Mouse (Mus musculus) lung, postnatal 0 days (tissue): ENCODE measurements around the gene Il11.

Experiments
- CTCF ChIP-seq: IDR thresholded peaks from 2 replicates; pipeline ENCODE4 v1.5.1; 2016; ENCODE audit warnings: antibody characterized with exemption, mild to moderate bottlenecking
- EP300 ChIP-seq: IDR thresholded peaks from 2 replicates; pipeline ENCODE4 v1.6.1; 2016; ENCODE audit warnings: antibody characterized with exemption, mild to moderate bottlenecking, control low read depth

DNA sequence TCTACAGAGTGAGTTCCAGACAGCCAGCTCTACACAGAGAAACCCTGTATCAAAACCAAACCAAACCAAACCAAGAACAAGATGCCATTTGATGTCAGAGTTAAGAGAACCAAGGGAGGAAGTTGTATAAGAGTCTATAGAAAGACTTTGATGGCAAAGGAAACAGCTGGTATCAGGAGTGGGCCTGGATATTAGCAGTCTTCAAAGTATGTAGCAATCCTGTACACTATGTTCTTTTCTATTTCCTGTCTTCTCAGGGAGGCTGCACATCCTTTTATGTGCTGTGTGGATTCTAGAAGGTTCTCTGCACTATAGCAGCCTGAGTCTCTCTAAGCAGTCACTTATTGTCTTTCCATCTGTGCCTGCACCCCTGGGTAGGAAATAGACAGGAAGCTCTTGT, 33.9 kb upstream of the Il11 start:
- TF ChIP-seq CTCF: no peak
- peak; percentile 84 for TF ChIP-seq EP300
